Mouse (Mus musculus) skeletal muscle tissue, adult 2 months (tissue): ENCODE measurements at regions not wholly inside any gene's neighbourhood (a gene's known extent, or its start where the extent isn't known, plus 50 kb on each side); places are given as distances from the start of the nearest gene placed in this dataset.

Experiments used
- DNase-seq: peaks from one replicate; pipeline ENCODE4 v3.0.0-alpha.2; 2012; ENCODE audit warnings: low read depth, low spot score

DNA sequence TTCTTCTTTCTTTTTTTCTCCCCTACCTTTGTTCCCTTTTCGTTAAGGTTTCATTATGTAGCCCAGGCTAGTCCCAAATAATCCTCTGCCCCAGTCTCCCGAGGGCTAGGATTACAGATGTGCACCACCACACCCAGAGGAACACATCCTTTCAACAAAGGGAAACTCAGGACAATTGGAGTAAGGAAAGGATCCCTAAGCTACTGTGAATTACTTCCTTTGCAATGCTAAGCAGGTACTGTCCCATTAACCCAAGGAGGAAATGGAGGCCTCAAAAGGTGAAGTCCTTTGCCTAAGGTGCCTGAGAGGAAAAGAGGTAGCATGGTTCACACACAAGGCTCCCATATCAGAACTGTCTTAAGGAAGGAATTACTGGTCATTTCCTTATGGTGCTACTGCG, 157.2 kb downstream of the En1 start:
- no peak for DNase-seq

DNA sequence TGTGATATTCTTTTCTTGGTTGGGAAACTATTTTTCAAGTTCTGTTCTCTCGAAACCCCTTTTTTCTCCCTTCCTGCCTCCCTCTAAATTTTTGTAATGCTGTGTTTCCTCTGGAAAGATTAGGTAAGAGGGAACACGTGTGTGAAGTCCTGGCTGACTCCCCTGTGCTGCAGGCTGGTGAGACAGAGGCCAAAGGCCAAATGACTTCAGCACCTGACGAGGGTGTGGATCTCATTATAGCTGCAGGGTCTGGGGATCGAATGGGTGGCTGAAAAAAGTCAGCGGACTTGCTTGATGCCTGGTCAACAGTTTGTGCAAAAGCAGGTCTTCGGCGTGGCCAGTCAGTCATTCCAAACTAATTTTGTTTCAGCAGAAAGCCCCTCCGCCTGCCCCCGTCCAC, 159.1 kb downstream of the En1 start:
- DNase-seq = no peak

GRCm38 (mm10) chr1:120762498-120762897, 160.3 kb downstream of the En1 start:
- DNase-seq = peak; percentile 81

GRCm38 (mm10) chr1:120762921-120763595, 160.8 kb downstream of the En1 start:
- DNase-seq = peak; percentile 92

- DNase-seq = no peak
Measured at GRCm38 (mm10) chr1:120767054-120767453, 164.8 kb downstream of the En1 start.

- DNase-seq = no peak
Measured at GRCm38 (mm10) chr1:120771269-120771668, 169.1 kb downstream of the En1 start.

GRCm38 (mm10) chr1:120776906-120777305, 174.7 kb downstream of the En1 start:
- DNase-seq = no peak

DNA sequence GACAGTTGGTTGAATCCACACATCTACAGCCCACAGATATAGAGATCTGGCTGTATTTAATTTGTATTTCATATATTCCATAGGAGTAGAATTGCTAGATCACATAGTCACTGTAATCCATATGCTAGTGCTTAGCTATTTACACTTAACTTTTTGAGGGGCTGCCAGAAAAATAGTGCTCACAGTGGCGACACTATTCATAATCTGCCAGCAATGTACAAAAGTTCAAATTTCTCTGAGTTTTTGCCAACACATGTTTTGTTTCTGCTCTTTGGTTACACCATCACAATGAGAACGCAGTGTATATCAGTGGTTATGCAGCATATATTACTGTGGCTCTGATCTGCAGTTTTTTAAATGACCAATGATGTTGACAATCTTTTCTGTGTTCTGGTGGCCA, 175.2 kb downstream of the En1 start:
- no peak for DNase-seq

DNA sequence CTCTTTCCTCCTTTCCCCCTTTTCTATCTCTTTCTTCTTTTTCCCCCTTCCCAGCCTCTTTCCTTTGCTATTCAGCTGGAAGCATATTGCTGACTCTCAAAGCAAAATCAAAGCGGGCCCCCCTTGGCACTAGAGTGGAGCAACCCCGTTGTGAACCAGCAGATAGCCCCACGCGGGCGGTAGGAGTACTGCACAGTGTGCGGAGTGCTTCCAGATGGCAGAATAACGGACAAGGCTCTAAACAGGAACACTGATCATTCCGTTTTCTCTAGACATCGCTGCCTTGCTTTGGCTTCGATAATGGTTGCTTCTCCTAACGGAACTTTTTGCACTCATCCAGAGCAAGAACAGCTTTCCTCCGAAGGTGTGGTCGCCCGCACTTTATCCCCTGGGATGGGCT, 193.0 kb downstream of the En1 start:
- peak; percentile 9 for DNase-seq

- DNase-seq = no peak
Measured at GRCm38 (mm10) chr1:120801248-120801979, 199.2 kb downstream of the En1 start.

- DNase-seq = no peak
Measured at GRCm38 (mm10) chr1:120801980-120802364, 199.8 kb downstream of the En1 start.

DNA sequence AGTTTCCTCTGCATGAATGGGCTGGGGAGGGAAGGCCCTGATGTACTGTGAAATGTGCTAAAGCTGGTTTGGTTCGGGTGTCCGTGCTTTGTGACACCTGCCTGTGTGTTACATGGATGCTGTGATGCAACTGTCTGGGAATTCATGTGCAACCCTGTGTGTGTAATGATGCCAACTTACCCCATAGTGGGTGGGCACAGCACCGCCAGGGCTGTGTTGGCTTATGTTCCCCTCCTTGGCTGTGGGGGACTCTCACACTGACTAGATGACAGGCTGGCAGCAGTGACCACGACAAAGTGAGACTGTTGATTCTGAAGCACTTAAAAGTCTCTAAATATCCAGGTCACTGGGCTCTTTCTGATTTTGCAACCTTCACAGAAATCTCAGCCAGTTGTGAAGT, 212.2 kb downstream of the En1 start:
- DNase-seq = no peak

- DNase-seq = peak; percentile 46
Measured at GRCm38 (mm10) chr1:120816237-120816820, 214.1 kb downstream of the En1 start.

- no peak for DNase-seq
Measured at GRCm38 (mm10) chr1:120817563-120817962, 215.3 kb downstream of the En1 start.

DNA sequence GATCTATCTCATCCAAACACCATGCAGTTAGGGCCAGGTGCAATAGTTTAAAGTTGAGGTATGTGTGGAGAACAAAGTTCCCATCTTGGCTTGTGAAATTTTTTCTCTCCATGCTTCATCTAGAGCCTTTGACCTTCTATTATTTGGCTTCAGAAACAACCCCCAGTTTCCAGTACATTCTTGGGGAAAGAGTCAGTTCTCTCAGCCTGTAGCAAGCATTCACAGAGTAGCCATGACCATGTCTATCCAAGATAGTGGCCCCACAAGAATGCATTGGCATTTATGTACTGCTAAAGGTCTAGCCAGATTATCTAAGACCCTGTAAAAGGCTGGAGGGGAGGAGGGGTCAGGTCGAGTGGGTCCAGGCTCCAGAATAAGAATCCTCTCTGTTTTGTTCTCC, 229.8 kb downstream of the En1 start:
- no peak for DNase-seq

DNA sequence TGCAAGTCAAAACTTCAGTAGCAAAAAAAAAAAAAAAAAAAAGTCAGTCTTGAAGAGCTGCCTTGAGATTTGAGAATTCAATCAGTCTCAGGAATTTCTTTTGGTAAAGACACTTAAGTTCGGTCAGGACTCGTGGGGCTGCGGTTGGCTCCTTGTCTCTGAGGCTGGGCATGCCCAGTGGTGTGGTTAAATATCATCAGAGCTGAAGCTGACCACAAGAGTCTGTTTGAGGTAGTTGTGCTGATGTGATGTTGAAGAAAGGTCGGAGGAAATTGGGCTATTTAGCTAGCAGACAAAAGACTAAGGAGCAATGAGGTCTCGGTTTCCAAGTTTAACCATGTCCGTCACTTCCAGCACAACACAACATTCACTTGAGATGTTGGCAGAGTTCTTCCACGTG, 240.4 kb downstream of the En1 start:
- no peak for DNase-seq

- no peak for DNase-seq
Measured at GRCm38 (mm10) chr1:120846146-120846545, 243.9 kb downstream of the En1 start.

GRCm38 (mm10) chr1:120851860-120852503, 249.8 kb downstream of the En1 start:
- DNase-seq = no peak

DNA sequence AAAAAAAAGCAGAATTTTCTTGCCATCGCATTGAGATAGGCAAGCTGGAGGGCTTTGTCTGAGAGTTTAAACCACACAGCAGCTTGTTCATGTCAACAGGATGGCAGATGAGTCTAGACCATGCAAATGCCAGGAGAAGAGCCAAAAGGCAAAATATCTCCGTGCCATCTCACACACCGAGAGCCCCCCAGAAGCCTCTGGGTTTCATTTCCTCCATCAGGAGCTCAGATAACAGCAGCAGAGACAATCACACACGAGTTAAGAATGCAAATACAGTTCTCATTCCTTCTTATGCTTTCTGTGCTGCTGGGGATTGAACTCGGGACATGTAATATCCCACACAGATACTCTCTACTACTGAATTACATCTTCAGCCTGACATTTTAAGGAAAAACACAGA, 255.3 kb downstream of the En1 start:
- DNase-seq = no peak

GRCm38 (mm10) chr1:120859546-120859945, 257.3 kb downstream of the En1 start:
- no peak for DNase-seq

DNA sequence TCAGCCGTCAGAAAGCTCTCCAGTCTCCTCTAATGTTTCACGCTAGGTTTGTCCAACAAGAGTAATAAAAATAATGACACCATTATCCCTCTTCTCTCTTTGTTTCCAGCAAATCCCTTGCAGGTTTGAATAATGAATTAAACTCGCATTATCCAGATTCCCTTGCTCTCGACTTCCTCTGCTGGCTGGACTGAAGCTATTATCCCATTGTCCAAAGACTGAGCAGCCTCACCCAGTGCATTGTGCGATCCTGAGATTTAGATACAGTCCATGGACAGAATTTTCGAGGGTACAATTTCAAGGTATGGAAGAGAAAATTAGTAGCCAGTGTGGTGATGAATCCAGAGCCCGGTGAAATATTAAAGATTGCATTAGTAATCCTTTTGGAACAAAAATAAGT, 270.3 kb downstream of the En1 start:
- no peak for DNase-seq

DNA sequence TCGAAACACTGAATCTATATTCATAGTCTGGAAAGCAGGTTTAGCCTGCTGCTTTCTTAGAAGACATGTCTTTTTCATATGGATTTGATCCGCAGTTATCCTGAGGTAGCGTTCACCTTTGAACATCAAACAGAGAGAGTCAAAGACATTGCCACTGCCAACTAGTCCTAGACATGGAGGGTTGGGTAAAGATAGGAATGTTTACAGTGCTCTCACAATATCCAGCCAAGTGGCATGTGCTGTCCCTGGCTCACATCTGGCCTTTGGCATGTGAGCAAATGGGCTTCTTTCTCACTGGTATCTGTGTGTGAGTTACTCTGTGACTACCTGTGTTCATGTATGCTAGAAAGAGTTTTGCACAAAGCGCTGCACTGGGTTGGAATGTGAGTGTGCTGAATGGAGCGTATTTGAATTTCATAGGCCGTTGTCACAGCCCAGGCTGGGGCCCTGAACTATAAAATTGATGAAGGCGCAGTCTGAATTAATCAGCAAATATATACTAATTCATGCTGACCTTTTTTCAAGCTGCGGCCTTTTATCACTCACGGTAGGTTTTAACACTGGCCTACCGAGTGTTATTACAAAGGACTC, 280.8 kb downstream of the En1 start:
- no peak for DNase-seq
